Mouse (Mus musculus) megakaryocyte progenitor cell, adult 5-6 weeks (primary cell): ENCODE results near the gene Stxbp1. TPM values are rescaled to one million over a fixed set of nuclear protein-coding genes. Genes with fewer than 3 reads are reported as not detected.
A peak's percentile ranks its signal among the peaks of the same experiment; 100 is the strongest.

Experiments
- ATAC-seq: replicated peaks from 2 replicates; pipeline ENCODE4 v1.8.0; 2016; ENCODE audit warnings: mild to moderate bottlenecking, moderate TSS enrichment, inconsistent platforms; ENCODE audit not compliant: poor library complexity
- total RNA-seq, 2 experiments: library from RNA; stranded (forward) in 1 of 2; stranded (reverse) in 1 of 2; fragments of 157-497, 149-512 nt in 1 of 2; fragments of 200-1000 nt in 1 of 2; gene quantifications; 2 replicates each; pipeline versions ENCODE4 v1.2.3 to v1.2.4; 2015 to 2017

The Stxbp1 gene
- total RNA-seq, 2 experiments from 2014 or later, result 1.6 to 4.7 TPM

- ATAC-seq, result no peak
Measured at GRCm38 (mm10) chr2:32798251-32798962, 48.6 kb downstream of the Stxbp1 start.

GRCm38 (mm10) chr2:32795748-32796418, 51.2 kb downstream of the Stxbp1 start:
- no peak for ATAC-seq

- no peak for ATAC-seq
Measured at GRCm38 (mm10) chr2:32791297-32791696, 55.7 kb downstream of the Stxbp1 start.

- no peak for ATAC-seq
Measured at GRCm38 (mm10) chr2:32788581-32788980, 58.5 kb downstream of the Stxbp1 start.

GRCm38 (mm10) chr2:32787176-32787575, 59.9 kb downstream of the Stxbp1 start:
- ATAC-seq, result peak; percentile 48; the same call in 1 of the 2 replicates

- ATAC-seq, result no peak
Measured at GRCm38 (mm10) chr2:32784048-32784681, 62.9 kb downstream of the Stxbp1 start, which contains the start of gene Cfap157. Gene Cfap157 (minus strand): TSS chr2:32784428.

- no peak for ATAC-seq
Measured at GRCm38 (mm10) chr2:32781710-32782109, 65.3 kb downstream of the Stxbp1 start.

- ATAC-seq, result no peak
Measured at GRCm38 (mm10) chr2:32779714-32780113, 67.3 kb downstream of the Stxbp1 start.

- ATAC-seq, result peak; percentile 50
Measured at GRCm38 (mm10) chr2:32779131-32779530, 67.9 kb downstream of the Stxbp1 start.

GRCm38 (mm10) chr2:32778081-32778480, 69.0 kb downstream of the Stxbp1 start:
- no peak for ATAC-seq

GRCm38 (mm10) chr2:32776192-32776591, 70.9 kb downstream of the Stxbp1 start:
- no peak; the same call in 1 of the 2 replicates for ATAC-seq

- peak; percentile 94 for ATAC-seq
Measured at GRCm38 (mm10) chr2:32775359-32776074, 71.5 kb downstream of the Stxbp1 start, which contains the start of the genes Ttc16 and Ptrh1. Gene Ttc16 (minus strand): TSS chr2:32775633. Gene Ptrh1 (plus strand): TSS chr2:32775786.

GRCm38 (mm10) chr2:32772626-32773279, 74.3 kb downstream of the Stxbp1 start:
- ATAC-seq, result no peak

GRCm38 (mm10) chr2:32771886-32772285, 75.2 kb downstream of the Stxbp1 start:
- no peak for ATAC-seq

GRCm38 (mm10) chr2:32769327-32770085, 77.5 kb downstream of the Stxbp1 start:
- ATAC-seq, result no peak

- ATAC-seq, result peak; percentile 91
Measured at GRCm38 (mm10) chr2:32768661-32769285, 78.3 kb downstream of the Stxbp1 start.

- ATAC-seq, result no peak
Measured at GRCm38 (mm10) chr2:32767241-32767640, 79.8 kb downstream of the Stxbp1 start.

GRCm38 (mm10) chr2:32763353-32763752, 83.7 kb downstream of the Stxbp1 start:
- ATAC-seq, result peak; percentile 39; the same call in 1 of the 2 replicates

GRCm38 (mm10) chr2:32761859-32762258, 85.2 kb downstream of the Stxbp1 start:
- ATAC-seq, result no peak
